Mouse (Mus musculus) small intestine, adult 2 months (tissue): ENCODE results near the gene Triobp. TPM values are rescaled to one million over a fixed set of nuclear protein-coding genes. Genes with fewer than 3 reads are reported as not detected.
"Not testable (repeated sequence)": the region's sequence is repeated elsewhere in the genome, so short reads cannot be mapped to it uniquely, and the experiment has no call there.

Experiments used
- H3K27ac ChIP-seq: fragments of 200-500 bp; 2 replicates; pipeline ENCODE4 v1.5.1; 2012; ENCODE audit warnings: low read depth, low read length, control low read depth, inconsistent platforms; ENCODE audit not compliant: insufficient read depth
- H3K27me3 ChIP-seq: fragments of 200-500 bp; 2 replicates; pipeline ENCODE4 v1.6.1; 2012; ENCODE audit warnings: mild to moderate bottlenecking, moderate library complexity, low read length, inconsistent platforms; ENCODE audit not compliant: control insufficient read depth, insufficient read depth
- H3K36me3 ChIP-seq: fragments of 200-500 bp; 2 replicates; pipeline ENCODE4 v1.6.1; 2012; ENCODE audit warnings: mild to moderate bottlenecking, low read length, control low read depth, inconsistent platforms; ENCODE audit not compliant: control insufficient read depth, insufficient read depth
- H3K4me1 ChIP-seq: fragments of 200-500 bp; 2 replicates; pipeline ENCODE4 v1.6.1; 2012; ENCODE audit warnings: low read length, inconsistent platforms, mixed read lengths; ENCODE audit not compliant: control insufficient read depth, insufficient read depth, insufficient read length
- H3K4me3 ChIP-seq: fragments of 200-500 bp; 2 replicates; pipeline ENCODE4 v1.5.1; 2012; ENCODE audit warnings: low read depth, mild to moderate bottlenecking, control low read depth, inconsistent platforms, low read length, moderate library complexity
- CTCF ChIP-seq: fragments of 200-500 bp; IDR thresholded peaks from 2 replicates; pipeline ENCODE4 v1.5.1; 2012; ENCODE audit warnings: low read depth, mild to moderate bottlenecking, control low read depth, inconsistent platforms, low read length, moderate library complexity, mixed read lengths; ENCODE audit not compliant: insufficient replicate concordance, insufficient read length; ENCODE audit errors: extremely low read depth
- POLR2A ChIP-seq: fragments of 200-500 bp; IDR thresholded peaks from 2 replicates; pipeline ENCODE4 v1.6.1; 2012; ENCODE audit warnings: low read depth, mild to moderate bottlenecking, control low read depth, inconsistent platforms, low read length, moderate library complexity
- WGBS: fragments of 180-500 bp; shearing (Covaris S2); methylation state at CpG from one replicate; pipeline ENCODE4 v1.1.7; 2018; 5-methylcytosine and 5-hydroxymethylcytosine counted together
- polyA plus RNA-seq: library from polyadenylated mRNA; depleted of rRNA; stranded (reverse); fragments of >200 nt; gene quantifications from 2 replicates; pipeline ENCODE4 v1.2.3, GENCODE M21; 2012

The Triobp gene
- polyA plus RNA-seq, 1 experiment, result 123 TPM

GRCm38 (mm10) chr15:79030551-79031435, 83.3 kb downstream of the Triobp start:
- Histone ChIP-seq H3K27ac (peak overlapping the region; percentile 41), H3K36me3 (0 out of 2 replicates have a peak, but pooled peaks cover 2% of the 10 kb centered on the region), H3K4me1 (peaks cover 12% of the 10 kb centered on the region), H3K27me3 (no peaks in the 10 kb centered on the region), H3K4me3 (peak overlapping the region; percentile 71)
- TF ChIP-seq POLR2A (peak; percentile 65; the same call in 1 of the 2 replicates), CTCF (no peak)
- WGBS, result 1% methylated on average over 52 of the region's 52 CpGs

GRCm38 (mm10) chr15:79031908-79032307, 84.4 kb downstream of the Triobp start:
- not testable (repeated sequence) for H3K27ac ChIP-seq, H3K27me3 ChIP-seq, H3K4me1 ChIP-seq, H3K36me3 ChIP-seq, H3K4me3 ChIP-seq
- 73% methylated on average over 5 of the region's 5 CpGs for WGBS

GRCm38 (mm10) chr15:79037913-79038328, 90.4 kb downstream of the Triobp start:
- WGBS, result 1% methylated on average over 14 of the region's 14 CpGs
- H3K27ac ChIP-seq, result no peak overlapping the region
- H3K27me3 ChIP-seq, result peaks cover 3% of the 10 kb centered on the region; the same call in 1 of the 2 replicates

GRCm38 (mm10) chr15:79038331-79038730, 90.8 kb downstream of the Triobp start:
- H3K27me3 ChIP-seq, result peaks cover 7% of the 10 kb centered on the region; the same call in 1 of the 2 replicates
- no peak overlapping the region for H3K4me3 ChIP-seq
- 61% methylated on average over 10 of the region's 10 CpGs for WGBS
- peaks cover 30% of the 10 kb centered on the region for H3K4me1 ChIP-seq
- no peak overlapping the region for H3K27ac ChIP-seq
- peaks cover 4% of the 10 kb centered on the region for H3K36me3 ChIP-seq
- TF ChIP-seq POLR2A (no peak), CTCF (no peak)

More at GRCm38 (mm10) chr15:79037913-79038328, 90.4 kb downstream of the Triobp start:
- Histone ChIP-seq H3K4me1 (peaks cover 26% of the 10 kb centered on the region), H3K36me3 (peaks cover 4% of the 10 kb centered on the region), H3K4me3 (peak overlapping the region; percentile 42)
- TF ChIP-seq POLR2A (no peak), CTCF (peak; percentile 86)

- Histone ChIP-seq H3K36me3 (peaks cover 4% of the 10 kb centered on the region), H3K4me1 (peaks cover 33% of the 10 kb centered on the region), H3K4me3 (no peak overlapping the region), H3K27me3 (peaks cover 7% of the 10 kb centered on the region; the same call in 1 of the 2 replicates), H3K27ac (no peak overlapping the region)
- TF ChIP-seq POLR2A (no peak), CTCF (peak; percentile 97)
- 13% methylated on average over 7 of the region's 7 CpGs for WGBS
These were observed 91.3 kb downstream of the Triobp start for GRCm38 (mm10) chr15:79038853-79039252.

- peak overlapping the region; percentile 56 for H3K4me3 ChIP-seq
These were observed 93.2 kb downstream of the Triobp start for GRCm38 (mm10) chr15:79040501-79041416.

GRCm38 (mm10) chr15:79041585-79041984, 94.1 kb downstream of the Triobp start, which contains the start of gene Galr3:
TSS of gene Galr3 (plus strand) at chr15:79041885.
- no peak within 1 kb of the TSS for H3K27ac ChIP-seq
- peaks cover 41% of the 10 kb centered on the region for H3K4me1 ChIP-seq
- 0 out of 2 replicates have a peak, but pooled peaks cover 2% of the 10 kb centered on the region for H3K36me3 ChIP-seq
- H3K4me3 ChIP-seq, result peak within 1 kb of the TSS; percentile 72
- H3K27me3 ChIP-seq, result peaks cover 7% of the 10 kb centered on the region; the same call in 1 of the 2 replicates
- WGBS, result 59% methylated on average over 6 of the region's 6 CpGs
- TF ChIP-seq CTCF (no peak), POLR2A (no peak)

More at GRCm38 (mm10) chr15:79040501-79041416, 93.2 kb downstream of the Triobp start:
- Histone ChIP-seq H3K27ac (no peak overlapping the region), H3K36me3 (peaks cover 2% of the 10 kb centered on the region), H3K4me1 (peaks cover 41% of the 10 kb centered on the region), H3K27me3 (peaks cover 7% of the 10 kb centered on the region; the same call in 1 of the 2 replicates)
- WGBS, result 14% methylated on average over 24 of the region's 24 CpGs
- TF ChIP-seq POLR2A (no peak), CTCF (no peak)
